Mouse (Mus musculus) thymus, adult 18-20 months (tissue): ENCODE measurements around the gene Kcnc3.
A peak's percentile ranks its signal among the peaks of the same experiment; 100 is the strongest.

Source experiments
- DNase-seq, 2 experiments: peaks; one replicate each; pipeline ENCODE4 v3.0.0; 2022; ENCODE audit warnings: mixed read lengths in 2 of 2

Kcnc3 gene

DNA sequence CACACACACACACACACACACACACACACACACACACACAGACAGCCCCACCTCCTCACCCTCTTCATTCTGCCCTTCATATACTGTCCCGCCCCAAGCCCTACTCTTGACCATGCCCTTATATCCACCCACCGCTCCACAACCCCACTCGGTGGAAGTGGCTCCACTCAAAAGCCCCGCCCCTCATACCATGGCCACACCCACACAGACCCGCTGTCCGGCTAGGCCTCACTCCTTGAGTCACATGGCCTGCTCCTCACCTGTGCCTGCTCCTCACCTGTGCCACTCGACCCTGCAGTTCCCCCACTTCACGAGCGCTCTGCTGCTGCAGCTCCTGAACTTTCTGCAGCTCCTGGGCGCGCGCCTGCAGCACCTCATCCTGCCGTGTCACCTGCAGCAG is 40.0 kb downstream of the Kcnc3 start:
- no peak for DNase-seq

DNA sequence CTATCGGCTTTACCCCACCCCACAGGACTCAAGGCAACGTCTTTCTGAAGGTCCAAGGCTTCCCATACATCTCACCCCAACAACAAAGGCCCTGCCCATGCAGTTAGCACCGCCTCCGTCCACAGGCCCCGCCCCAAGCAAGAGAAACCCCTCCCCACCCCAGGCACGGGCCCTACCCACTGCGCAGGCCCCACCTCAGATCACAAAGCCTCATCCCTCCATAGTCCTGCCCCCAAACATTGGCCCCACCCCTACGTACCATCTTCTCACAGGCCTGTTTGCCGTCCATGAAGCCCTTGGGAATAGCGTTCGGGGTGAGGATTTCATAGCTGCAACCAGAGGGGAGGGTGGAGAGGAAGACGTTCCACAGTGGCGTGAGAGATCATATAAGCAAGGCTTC is 42.2 kb downstream of the Kcnc3 start:
- no peak for DNase-seq

DNA sequence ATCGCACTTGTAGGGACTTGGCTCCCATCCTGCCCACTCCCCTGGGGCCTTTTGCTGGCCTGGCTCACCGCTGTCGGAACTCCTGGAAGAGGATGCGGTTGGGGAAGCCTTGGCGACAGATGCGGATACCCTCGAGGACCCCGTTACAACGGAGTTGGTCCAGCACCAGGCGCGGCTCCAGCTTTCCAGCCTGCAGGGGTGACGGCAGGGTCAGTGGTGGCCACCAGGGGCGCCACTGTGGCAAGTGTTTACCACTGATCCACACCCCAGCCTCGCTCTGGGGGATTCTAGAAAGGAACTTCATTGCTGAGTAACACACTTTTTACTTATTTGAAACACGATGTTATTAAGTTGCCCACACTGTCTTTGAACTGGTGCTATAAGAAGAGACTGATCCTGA is 42.9 kb downstream of the Kcnc3 start:
- no peak for DNase-seq

DNA sequence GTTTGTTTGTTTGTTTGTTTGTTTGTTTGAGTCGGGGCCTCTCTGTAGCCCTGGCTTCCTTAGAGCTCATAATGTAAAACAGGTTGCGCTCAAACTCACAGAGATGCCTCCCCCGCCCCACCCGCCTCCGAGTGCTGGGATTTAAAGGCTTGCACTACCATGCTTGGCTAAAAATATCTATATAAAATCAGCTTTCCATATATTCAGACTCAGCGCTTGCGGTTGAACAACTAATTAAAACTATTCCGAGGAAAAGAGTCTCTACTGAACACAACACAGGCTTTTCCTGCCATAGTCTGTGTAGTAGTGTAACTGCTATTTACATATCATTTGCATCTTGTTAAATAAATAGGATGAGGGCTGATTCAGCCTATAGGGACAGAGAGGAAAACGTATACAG is 46.2 kb downstream of the Kcnc3 start:
- DNase-seq: no peak

DNA sequence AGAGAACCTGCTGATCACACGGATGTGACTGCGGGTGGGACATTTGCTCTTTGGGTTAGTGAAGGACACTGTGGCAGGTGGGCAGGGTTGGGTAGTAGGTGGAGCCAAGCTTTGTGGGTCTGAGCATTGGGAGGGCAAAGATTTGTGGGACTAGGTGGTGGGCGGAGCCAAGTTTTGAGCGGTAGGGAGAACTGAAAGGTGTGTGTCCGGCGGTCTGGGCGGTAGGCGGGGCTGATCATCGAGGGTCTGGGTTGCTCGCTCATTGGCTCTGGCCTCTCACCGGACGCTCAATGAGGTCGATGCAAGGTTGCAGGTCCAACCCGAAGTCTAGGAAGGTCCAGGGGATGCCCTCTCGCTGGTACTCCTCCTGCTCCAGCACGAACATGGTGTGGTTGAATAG is 48.2 kb downstream of the Kcnc3 start:
- DNase-seq: no peak

DNA sequence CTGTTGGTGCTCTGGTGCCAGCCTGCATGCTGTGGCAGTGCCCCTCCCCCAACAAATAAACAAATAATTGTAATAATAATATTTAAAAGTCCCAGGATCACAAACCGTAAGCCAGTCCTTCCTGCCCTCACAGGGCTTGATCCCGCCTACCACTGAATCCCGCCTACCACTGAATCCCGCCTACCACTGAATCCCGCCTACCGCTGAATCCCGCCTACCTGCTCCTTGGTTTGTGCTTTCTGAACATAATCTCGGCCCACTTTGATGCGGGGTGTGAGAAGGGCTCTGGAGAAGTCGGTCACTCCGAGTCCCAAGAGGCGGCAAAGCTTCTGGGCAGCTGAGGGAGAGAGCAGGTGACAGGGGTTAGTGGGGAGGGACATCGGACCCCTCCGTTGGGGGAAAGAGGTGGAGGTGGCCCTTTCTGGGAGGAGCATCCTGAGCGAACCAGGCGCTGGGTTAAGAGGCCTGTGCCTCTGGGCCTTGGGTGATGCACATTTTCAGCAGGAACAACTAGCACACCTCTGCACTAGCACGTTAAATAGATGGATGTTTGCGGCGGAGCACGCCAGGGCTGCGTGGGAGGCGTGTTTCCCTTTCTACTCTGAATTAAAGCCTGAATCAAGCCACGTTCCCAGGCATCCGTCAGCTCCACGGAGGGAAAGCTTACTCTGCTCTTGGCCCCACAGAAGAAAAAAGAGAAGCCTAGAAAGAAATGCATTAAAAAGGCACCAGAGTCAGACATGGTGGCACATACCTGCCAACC is 50.6 kb downstream of the Kcnc3 start:
- DNase-seq: no peak

DNA sequence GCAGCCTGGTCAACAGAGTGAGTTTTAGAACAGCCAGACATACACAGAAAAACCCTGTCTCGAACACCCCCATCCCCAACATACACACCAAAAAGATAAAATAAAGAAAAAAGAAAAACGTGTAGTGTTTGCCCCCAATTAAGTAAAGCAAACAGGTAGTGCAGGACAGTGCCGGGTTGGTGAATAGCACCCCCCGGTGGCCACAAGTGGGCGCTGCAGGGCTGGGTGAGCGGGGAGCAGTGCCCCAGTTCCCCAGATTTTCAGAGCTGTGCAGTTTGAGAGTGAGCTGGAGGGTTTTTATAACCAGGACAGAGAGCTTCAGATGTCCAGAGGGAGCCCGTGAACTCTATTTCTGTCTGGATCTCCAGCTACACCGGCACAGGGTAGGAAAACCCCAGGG is 51.4 kb downstream of the Kcnc3 start:
- no peak for DNase-seq

DNA sequence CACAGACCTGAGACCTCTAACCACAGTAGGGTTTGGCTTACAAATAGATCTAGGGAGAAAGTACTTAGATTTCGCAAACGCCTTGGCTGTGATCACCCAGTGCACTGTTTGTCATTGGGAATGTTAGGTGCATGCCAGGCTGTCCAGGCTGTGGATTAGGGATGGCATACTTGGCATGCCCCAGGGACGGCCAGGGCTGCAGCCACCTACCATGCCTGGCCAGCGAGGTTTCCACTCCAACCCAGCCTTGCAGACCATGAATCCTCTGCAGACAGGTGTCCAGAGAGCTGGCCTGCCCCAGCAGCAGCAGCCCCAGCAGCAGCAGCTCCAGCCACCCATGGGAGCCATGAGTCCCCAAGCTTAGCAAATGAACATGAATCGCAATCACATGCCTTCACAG is 54.8 kb downstream of the Kcnc3 start:
- no peak for DNase-seq

DNA sequence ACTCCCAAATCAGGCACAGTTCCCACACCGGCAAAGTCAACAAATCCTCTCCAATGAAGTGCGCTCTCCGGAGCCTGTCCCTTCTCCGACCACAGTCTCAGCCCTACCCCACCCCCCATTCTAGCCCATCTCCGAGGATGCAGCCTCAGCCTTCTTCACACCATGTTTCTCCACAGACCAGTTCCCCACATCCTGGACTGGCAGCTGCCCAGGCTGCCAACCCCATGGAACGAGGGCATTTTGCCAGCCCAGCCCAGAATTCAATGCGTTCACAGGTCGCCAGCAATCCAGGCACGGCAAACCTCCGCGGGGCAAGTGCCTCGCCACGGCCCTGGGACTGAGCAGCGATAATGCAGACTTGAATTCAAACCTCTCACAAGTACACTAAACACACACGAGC is 55.5 kb downstream of the Kcnc3 start:
- no peak for DNase-seq

DNA sequence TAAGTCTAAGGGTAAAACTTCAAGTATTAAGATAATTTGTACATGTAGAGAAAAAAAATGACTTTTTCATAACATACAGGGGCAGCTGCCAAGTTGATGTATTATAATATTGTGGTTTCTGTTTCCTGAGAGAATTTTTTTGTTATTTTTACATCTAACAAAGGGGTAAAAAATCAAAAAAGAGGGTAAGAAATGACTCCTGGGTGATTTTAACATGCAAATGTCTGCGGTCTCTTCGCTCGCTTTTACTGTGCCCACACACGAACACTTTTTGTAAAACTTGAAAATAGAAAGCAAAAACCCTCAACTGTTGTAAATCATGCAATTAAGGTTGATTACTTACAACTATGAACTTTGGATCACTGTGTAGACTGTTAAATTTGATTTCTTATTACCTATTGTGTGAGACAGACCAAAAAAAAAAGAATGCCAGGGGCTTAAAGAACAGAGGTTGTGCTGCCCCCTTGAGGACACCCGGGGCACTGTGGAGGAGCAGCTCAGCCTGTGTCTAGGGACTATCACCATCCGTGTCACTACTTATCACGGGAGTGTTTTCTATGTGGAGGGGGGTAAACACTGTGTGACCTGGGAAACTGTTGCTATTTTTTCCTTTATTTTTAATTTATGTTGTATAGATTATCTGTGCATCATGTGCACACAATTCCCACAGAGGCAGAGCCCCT is 56.7 kb downstream of the Kcnc3 start:
- peak in 1 of 2 experiments; percentile 29 for DNase-seq

DNA sequence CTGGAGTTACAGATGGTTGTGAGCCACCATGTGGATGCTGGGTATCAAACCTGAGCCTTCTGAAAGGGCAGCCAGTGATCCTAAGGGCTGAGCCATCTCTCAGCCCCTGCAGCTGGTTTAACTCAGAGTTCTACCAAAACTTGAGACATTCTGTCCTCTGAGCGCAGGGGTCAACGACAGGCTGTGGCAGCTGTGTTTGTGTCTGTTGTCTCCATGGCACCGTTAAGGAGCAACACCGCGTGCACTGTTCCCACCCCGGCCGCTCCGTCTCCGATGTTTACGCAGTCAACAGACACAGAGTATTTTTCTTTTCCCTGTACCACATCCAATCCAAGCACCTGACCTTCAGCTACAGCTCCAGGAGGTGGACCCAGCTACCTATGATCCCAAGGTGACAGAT is 57.3 kb downstream of the Kcnc3 start:
- no peak for DNase-seq

DNA sequence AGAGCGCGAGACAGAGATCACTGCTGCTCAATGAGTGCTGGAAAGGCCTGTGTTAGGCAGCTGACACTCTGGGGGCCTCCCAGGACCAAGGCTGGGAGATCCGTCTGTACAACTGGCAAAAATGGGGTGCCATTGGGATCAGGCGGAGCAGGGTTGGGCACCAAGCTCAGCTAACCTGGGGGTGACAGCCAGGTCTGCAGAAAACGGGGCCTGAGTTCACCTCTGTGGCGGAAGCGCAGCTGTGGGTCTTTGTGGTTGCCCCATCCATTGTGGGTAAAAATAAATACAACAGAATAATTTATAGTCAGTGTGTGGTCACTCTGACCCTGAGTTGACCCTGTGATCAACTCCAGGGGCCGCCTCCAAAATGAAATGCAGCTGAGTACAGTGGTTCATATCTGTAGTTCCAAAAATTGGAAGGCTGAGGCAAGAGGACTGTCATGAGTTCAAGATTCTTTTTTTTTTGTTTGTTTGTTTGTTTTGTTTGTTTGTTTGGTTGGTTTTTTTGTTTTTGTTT is 58.7 kb downstream of the Kcnc3 start:
- DNase-seq: no peak

DNA sequence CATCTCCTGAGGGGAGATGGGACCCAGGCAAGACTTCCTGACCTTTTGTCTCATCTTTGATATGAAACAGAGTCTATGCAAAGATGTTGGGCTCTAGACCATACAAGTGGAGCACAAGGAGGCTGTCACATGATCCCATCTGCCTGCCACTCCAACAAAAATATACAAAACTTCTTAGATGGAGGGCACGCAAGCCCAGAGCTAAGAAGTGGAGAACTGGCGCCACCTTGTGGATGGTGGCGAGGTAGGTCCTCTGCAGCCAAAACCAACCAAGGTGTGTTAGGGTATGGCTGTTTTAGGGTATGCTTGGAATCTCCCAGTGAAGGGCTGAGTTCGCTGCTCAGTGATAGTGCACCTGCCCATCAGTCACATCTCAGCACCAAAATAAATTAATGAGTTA is 59.5 kb downstream of the Kcnc3 start:
- no peak for DNase-seq

DNA sequence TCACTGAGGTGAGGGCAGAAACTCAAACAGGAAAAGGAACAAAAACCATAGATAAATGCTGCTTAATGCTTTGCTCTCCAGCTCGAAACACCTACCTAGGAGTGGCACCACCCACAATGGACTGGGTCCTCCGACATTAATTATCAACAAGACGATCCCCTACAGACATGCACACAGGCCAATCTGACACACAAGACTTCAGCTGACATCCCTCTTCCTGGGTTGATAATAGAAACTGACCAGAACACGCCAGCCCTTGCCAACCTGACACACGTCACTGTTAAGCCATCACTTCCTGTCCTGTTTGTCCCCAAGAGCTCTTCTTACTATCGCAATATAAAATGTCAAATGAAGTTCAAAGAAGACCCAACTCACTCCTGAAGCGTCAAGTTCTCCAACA is 61.0 kb downstream of the Kcnc3 start:
- DNase-seq: no peak

DNA sequence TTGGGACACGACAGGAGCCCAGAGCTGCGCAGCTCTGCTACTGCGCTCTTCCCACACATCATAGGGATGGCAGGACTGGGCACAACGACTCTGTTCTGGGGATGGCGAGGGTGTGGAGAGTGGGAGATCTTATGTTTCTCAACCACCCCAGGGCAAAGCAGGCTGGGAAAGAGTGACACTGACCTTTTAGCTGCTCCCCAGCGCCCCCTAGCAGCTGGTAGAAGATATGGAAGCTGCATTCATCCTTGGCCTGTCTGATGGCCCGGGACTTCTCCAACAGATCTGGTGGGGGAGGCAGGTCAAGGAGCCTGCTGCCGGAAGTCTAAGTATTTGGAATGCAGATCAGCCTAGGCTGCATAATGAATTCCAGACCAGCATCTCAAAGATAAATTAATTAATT is 63.3 kb downstream of the Kcnc3 start:
- DNase-seq: no peak
